Mouse (Mus musculus): ENCODE measurements around the gene Irx4.

DNA sequence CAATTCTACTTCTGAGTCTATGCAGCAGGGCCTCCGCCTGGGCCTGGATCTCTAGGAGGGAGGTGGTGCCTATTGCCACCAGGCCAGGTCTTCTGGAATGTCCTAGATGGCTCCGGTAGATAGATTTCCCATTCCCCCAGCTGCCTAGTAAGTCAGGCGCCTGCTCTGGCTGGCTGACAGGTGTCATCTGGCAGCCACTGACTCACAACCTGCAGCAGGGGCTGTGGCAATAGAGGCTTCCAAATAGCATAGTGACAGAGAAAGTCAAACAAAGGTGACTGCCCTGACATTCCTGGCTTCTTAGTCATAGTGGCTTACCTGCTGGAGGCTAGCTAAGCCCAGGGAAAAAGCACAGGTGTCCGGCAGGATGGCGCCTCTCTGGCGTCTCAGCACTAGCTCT is 29.9 kb downstream of the Irx4 start:
- TF ChIP-seq CTCF (IDR thresholded peaks at IDR 0.05; ENCODE audit: low read depth, low read length) (no peak), GATA1 (IDR thresholded peaks at IDR 0.05; ENCODE audit: borderline replicate concordance, low read length) (no peak), TAL1 (conservative IDR thresholded peaks at IDR 0.05; ENCODE audit: low read depth, low read length) (no peak), POLR2AphosphoS5 (IDR thresholded peaks at IDR 0.05; ENCODE audit: insufficient replicate concordance, low read depth, low read length) (no peak)

All from G1E (cell line).